Mouse (Mus musculus) forebrain, embryonic 16.5 days (tissue): ENCODE measurements at regions not wholly inside any gene's neighbourhood (a gene's known extent, or its start where the extent isn't known, plus 50 kb on each side); places are given as distances from the start of the nearest gene placed in this dataset.

ENCODE experiments used
- ATAC-seq: fragments of 200-750 bp; cut with Nextera tagmentation; 2 replicates; pipeline ENCODE4 v1.8.0; 2017; ENCODE audit warnings: mild to moderate bottlenecking, moderate library complexity
- H3K27ac ChIP-seq: fragments of 300-500 bp; sonication (generic); 2 replicates; pipeline ENCODE4 v1.5.1; 2014; ENCODE audit warnings: low read length, control low read depth
- H3K27me3 ChIP-seq: fragments of 300-500 bp; sonication (generic); replicated peaks from 2 replicates; pipeline ENCODE4 v1.6.1; 2014; ENCODE audit warnings: low read length; ENCODE audit not compliant: control insufficient read depth, insufficient read depth
- H3K36me3 ChIP-seq: fragments of 300-500 bp; sonication (generic); 2 replicates; pipeline ENCODE4 v1.6.1; 2014; ENCODE audit not compliant: control insufficient read depth, insufficient read depth
- H3K4me1 ChIP-seq: fragments of 300-500 bp; sonication (generic); replicated peaks from 2 replicates; pipeline ENCODE4 v1.6.1; 2014; ENCODE audit warnings: low read length; ENCODE audit not compliant: control insufficient read depth, insufficient read depth
- H3K4me2 ChIP-seq: fragments of 300-500 bp; sonication (generic); 2 replicates; pipeline ENCODE4 v1.6.1; 2014; ENCODE audit warnings: mild to moderate bottlenecking, low read length, control low read depth
- H3K4me3 ChIP-seq: fragments of 300-500 bp; sonication (generic); replicated peaks from 2 replicates; pipeline ENCODE4 v1.5.1; 2014; ENCODE audit warnings: mild to moderate bottlenecking, low read length, control low read depth
- H3K9ac ChIP-seq: fragments of 300-500 bp; sonication (generic); replicated peaks from 2 replicates; pipeline ENCODE4 v1.6.1; 2014; ENCODE audit warnings: low read depth, low read length, control low read depth
- H3K9me3 ChIP-seq: fragments of 300-500 bp; sonication (generic); 2 replicates; pipeline ENCODE4 v1.6.1; 2016; ENCODE audit warnings: low read length; ENCODE audit not compliant: control insufficient read depth
- WGBS: fragments of 180-500 bp; shearing (Covaris S2); extraction: QIAGEN DNeasy Blood & Tissue Kit; methylation state at CpG from one replicate; pipeline ENCODE4 v1.1.7; 2014; 5-methylcytosine and 5-hydroxymethylcytosine counted together

DNA sequence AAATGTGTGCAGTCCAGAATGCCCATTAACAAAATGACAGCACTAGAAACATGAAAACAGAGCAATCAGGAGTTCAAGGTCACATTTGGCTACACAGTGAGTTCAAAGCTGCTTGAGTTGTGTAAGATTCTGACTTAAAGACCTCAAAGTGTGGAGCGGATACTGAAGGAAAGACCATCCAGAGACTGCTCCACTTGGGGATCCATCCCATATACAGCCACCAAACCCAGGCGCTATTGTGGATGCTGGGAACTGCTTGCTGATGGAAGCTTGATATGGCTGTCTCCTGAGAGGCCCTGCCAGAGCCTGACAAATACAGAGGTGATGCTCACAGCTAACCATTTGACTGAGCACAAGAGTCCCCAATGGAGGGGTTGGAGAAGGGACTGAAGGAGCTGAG lies 98.1 kb upstream of the C1qtnf7 start:
- Histone ChIP-seq H3K36me3 (no peaks in the 10 kb centered on the region), H3K4me1 (no peaks in the 10 kb centered on the region), H3K4me3 (no peak overlapping the region), H3K27ac (no peak overlapping the region), H3K9ac (no peak overlapping the region), H3K4me2 (no peak overlapping the region), H3K9me3 (no peaks in the 10 kb centered on the region), H3K27me3 (no peaks in the 10 kb centered on the region)
- 90% methylated on average over 2 of the region's 2 CpGs for WGBS
- no peak for ATAC-seq

GRCm38 (mm10) chr5:43422815-43423687 lies 92.3 kb upstream of the C1qtnf7 start:
- no peaks in the 10 kb centered on the region for H3K4me1 ChIP-seq
- H3K27me3 ChIP-seq = no peaks in the 10 kb centered on the region
- H3K9me3 ChIP-seq = no peaks in the 10 kb centered on the region
- WGBS = 82% methylated on average over 9 of the region's 9 CpGs
- H3K4me2 ChIP-seq = no peak overlapping the region
- no peak overlapping the region for H3K9ac ChIP-seq
- H3K36me3 ChIP-seq = no peaks in the 10 kb centered on the region
- H3K4me3 ChIP-seq = no peak overlapping the region
- ATAC-seq = peak; percentile 88
- H3K27ac ChIP-seq = no peak overlapping the region

DNA sequence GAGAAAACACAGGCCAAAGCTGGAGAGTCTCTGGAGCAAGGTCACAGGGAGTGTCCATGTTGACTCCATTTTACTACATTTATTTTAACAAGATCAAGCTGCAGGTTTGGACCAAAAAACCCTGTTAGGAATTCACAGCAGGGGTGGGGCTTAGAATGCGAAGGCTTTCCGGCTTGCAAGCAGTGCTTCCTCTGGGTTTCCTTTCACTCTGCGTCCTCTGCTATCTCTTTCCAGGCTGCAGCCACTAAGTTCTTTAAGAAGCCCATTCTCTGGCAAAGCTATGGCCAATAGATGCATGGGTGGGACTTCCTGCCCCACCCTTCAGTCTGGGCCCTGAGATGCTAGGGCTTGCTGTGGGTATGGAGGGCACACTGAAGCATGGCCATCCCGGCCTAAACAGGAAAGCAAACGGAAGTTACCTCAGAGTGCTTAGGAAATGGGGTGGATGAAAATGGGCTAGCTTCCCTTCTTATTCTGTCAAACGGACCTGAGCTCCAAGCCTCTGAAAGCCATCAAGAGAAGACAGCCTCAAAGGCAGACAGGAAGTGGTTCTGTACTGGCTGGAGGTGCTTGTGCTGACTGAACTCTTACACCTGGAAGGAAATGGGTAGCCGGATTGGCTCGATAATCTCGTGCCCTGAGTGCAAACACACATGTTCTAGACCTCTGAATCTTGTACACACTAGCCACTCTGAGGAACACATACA lies 90.6 kb upstream of the C1qtnf7 start:
- Histone ChIP-seq H3K9me3 (no peaks in the 10 kb centered on the region), H3K36me3 (no peaks in the 10 kb centered on the region), H3K27me3 (no peaks in the 10 kb centered on the region), H3K4me3 (no peak overlapping the region), H3K27ac (no peak overlapping the region), H3K4me1 (no peaks in the 10 kb centered on the region), H3K4me2 (no peak overlapping the region), H3K9ac (no peak overlapping the region)
- WGBS = 83% methylated on average over 9 of the region's 9 CpGs
- no peak for ATAC-seq

GRCm38 (mm10) chr5:43433337-43433736 lies 82.0 kb upstream of the C1qtnf7 start:
- H3K9ac ChIP-seq = no peak overlapping the region
- no peak overlapping the region for H3K4me3 ChIP-seq
- H3K27me3 ChIP-seq = no peaks in the 10 kb centered on the region
- no peaks in the 10 kb centered on the region for H3K9me3 ChIP-seq
- WGBS = 80% methylated on average over 2 of the region's 2 CpGs
- H3K4me1 ChIP-seq = no peaks in the 10 kb centered on the region
- no peak overlapping the region for H3K27ac ChIP-seq
- ATAC-seq = no peak
- no peak overlapping the region for H3K4me2 ChIP-seq
- H3K36me3 ChIP-seq = no peaks in the 10 kb centered on the region

DNA sequence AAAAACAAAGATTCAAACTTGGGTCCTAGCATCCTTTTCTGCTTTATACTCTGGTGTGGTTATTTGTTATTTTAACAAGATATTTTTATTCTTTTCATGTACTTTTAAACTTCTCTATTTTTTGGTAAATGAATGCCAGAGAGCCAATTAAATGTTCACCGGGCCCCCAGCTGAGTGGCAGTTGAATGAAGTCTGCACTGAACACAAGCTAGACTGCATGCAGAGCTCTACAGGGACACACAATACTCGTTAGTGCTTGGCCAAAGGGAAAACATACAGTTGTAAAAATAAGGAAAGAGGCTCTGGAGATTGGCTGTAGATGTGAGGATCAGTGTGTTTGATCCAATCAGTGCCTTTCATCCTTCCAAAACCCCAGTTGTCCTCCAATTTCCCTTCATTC lies 76.1 kb upstream of the C1qtnf7 start:
- no peak overlapping the region for H3K27ac ChIP-seq
- no peaks in the 10 kb centered on the region for H3K9me3 ChIP-seq
- no peaks in the 10 kb centered on the region for H3K4me1 ChIP-seq
- H3K36me3 ChIP-seq = no peaks in the 10 kb centered on the region
- no peak overlapping the region for H3K4me2 ChIP-seq
- H3K27me3 ChIP-seq = no peaks in the 10 kb centered on the region
- ATAC-seq = 0 out of 2 replicates have a peak, but pooled peaks have one; percentile 54
- H3K9ac ChIP-seq = no peak overlapping the region
- WGBS = 8% methylated on average over 2 of the region's 2 CpGs
- no peak overlapping the region for H3K4me3 ChIP-seq

GRCm38 (mm10) chr5:43441306-43441705 lies 74.0 kb upstream of the C1qtnf7 start:
- no peak overlapping the region for H3K27ac ChIP-seq
- H3K4me2 ChIP-seq = no peak overlapping the region
- no peaks in the 10 kb centered on the region for H3K4me1 ChIP-seq
- no peaks in the 10 kb centered on the region for H3K9me3 ChIP-seq
- 71% methylated on average over 3 of the region's 3 CpGs for WGBS
- no peaks in the 10 kb centered on the region for H3K36me3 ChIP-seq
- no peak overlapping the region for H3K4me3 ChIP-seq
- H3K27me3 ChIP-seq = no peaks in the 10 kb centered on the region
- no peak for ATAC-seq
- no peak overlapping the region for H3K9ac ChIP-seq

GRCm38 (mm10) chr5:43444582-43445214 lies 70.6 kb upstream of the C1qtnf7 start:
- H3K27ac ChIP-seq = no peak overlapping the region
- no peak for ATAC-seq
- H3K9ac ChIP-seq = no peak overlapping the region
- H3K4me2 ChIP-seq = no peak overlapping the region
- no peaks in the 10 kb centered on the region for H3K27me3 ChIP-seq
- 70% methylated on average over 3 of the region's 3 CpGs for WGBS
- H3K4me1 ChIP-seq = no peaks in the 10 kb centered on the region
- H3K4me3 ChIP-seq = no peak overlapping the region
- no peaks in the 10 kb centered on the region for H3K36me3 ChIP-seq
- H3K9me3 ChIP-seq = peaks cover 2% of the 10 kb centered on the region; the same call in 1 of the 2 replicates

GRCm38 (mm10) chr5:43445620-43446019 lies 69.7 kb upstream of the C1qtnf7 start:
- H3K4me3 ChIP-seq = no peak overlapping the region
- H3K4me1 ChIP-seq = no peaks in the 10 kb centered on the region
- no peaks in the 10 kb centered on the region for H3K36me3 ChIP-seq
- no peak overlapping the region for H3K9ac ChIP-seq
- no peak for ATAC-seq
- H3K4me2 ChIP-seq = no peak overlapping the region
- no peak overlapping the region for H3K27ac ChIP-seq
- peaks cover 2% of the 10 kb centered on the region; the same call in 1 of the 2 replicates for H3K9me3 ChIP-seq
- no peaks in the 10 kb centered on the region for H3K27me3 ChIP-seq

DNA sequence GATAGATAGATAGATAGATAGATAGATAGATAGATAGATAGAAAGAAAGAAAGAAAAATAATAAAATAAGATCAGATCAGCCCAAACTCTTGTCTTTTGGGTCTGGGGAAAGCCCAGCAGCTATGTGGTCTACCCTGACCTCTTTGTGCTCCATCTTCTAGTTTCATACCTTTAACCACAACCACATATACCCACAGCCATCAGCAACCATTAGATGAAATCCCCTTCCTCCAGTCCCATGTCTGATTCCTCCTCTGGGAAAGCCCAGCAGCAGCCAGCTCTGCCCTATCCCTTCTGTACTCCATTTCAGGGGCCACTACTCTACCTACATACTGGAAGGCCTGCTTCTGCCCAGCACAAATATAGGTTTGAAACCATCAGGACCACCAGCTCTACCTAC lies 69.0 kb upstream of the C1qtnf7 start:
- peaks cover 2% of the 10 kb centered on the region; the same call in 1 of the 2 replicates for H3K9me3 ChIP-seq
- no peaks in the 10 kb centered on the region for H3K36me3 ChIP-seq
- no peak overlapping the region for H3K27ac ChIP-seq
- H3K4me2 ChIP-seq = no peak overlapping the region
- H3K9ac ChIP-seq = no peak overlapping the region
- no peaks in the 10 kb centered on the region for H3K4me1 ChIP-seq
- no peak for ATAC-seq
- no peaks in the 10 kb centered on the region for H3K27me3 ChIP-seq
- no peak overlapping the region for H3K4me3 ChIP-seq
